Mouse (Mus musculus): ENCODE measurements around the gene Maob. TPM values are rescaled to one million over a fixed set of nuclear protein-coding genes. Genes with fewer than 3 reads are reported as not detected.
A peak's percentile ranks its signal among the peaks of the same experiment; 100 is the strongest.

The Maob gene
- 1 to 10 TPM; 3.5 to 4.2 TPM for total RNA-seq (2021)
- long read RNA-seq, experiment 1, partial matches to known transcripts: 0 of 4 reads
- long read RNA-seq, experiment 1, other reads (novel, unspliced or antisense): 0 of 4 reads
- long read RNA-seq, experiment 2, transcript Maob-201 (15 exons, 2,411 nt): major isoform, 8 of 8 reads
- long read RNA-seq, experiment 2, partial matches to known transcripts: 0 of 8 reads
- long read RNA-seq, experiment 2, other reads (novel, unspliced or antisense): 0 of 8 reads

DNA sequence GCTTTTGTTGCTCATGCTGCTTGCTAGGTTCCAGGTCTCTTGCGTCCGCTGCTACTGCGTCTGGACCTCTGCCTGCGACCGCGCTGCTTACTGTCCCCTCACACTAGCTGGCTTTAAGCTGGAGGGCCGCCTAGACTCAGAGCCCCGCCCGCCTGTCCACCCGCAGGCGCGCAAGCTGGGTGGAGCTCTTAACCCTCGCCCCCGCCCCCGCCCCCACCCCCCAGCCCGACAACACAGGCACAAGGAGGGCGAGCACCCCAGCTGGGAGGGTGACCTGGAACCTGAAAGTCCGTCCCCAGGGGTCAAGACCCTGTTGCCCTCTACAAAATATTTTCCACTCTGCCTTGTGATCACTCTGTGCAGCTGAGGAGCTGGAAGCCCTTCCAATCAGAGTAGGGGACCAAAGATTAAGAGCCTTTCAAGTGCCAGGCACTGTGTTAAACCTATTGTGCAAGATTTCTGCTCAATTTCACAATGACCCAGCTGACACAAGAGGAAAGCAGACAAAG lies at the start of gene Maob:
Gene Maob, minus strand, starts transcription at position 106 of the 509 bp plus-strand sequence.
- peak in 1 of 2 experiments; percentile 9 for DNase-seq (ENCODE audit: low spot score in 2 of 2)

DNA sequence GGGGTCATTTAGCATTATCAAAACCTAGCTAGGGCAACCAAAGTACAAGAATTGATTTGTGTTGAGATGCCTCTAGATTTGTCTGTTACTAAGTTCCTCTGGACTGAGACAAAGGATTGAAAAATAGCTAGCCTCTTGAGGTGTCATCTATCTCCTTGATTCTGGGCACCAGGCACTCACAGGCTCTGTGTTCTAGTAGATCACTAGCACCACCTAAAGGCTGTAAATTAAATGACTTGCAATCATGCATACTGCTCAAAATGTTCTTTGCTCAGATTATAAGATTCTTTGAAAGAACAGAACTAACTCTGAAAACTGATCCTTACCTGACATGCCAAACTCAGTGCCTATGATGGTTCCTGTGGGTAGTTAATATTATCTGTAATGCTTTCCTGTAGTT lies 43.1 kb upstream of the Maob start:
- DNase-seq (ENCODE audit: low spot score in 2 of 2): no peak

DNA sequence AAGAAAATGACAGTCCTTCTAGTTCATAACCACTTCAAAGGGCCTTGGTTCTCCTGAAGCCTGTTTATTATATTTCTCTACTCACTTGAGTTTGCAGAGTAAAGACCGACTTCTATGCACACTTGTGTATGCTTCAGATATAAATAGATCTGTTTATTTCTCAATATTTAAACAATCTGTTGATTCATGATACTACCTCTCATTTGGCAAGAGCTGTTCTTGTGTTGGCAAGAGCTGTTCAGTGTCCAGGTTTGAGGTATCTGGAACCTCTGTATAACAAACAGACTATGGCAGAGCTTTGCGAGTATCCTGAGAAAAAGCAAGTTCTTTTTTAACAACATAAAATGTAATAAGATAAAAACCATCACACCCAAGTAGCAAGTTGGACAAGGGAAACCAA lies 28.9 kb upstream of the Maob start:
- DNase-seq (ENCODE audit: low spot score in 2 of 2): no peak

GRCm38 (mm10) chrX:16841443-16841842 lies 24.3 kb upstream of the Maob start:
- DNase-seq (ENCODE audit: low spot score in 2 of 2): no peak

DNA sequence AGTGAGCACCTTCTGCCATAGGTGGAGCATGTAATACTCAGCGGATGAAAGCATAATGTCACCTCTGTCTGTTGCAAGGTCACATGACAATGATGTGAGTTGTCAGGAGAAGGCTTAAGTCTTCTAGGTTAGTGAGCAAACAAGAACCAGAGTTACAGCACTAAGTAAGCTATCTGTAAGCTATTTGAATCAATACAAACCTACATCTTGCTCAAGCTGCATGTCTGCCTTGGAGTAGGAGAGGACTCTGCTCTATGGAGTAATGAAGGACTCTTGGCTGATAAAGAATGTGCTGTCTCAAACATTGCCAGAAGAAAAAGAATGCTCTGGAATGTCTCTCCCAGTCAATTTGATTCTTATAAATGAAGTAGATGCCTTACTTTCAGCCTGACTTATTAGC lies 20.1 kb upstream of the Maob start:
- no peak for DNase-seq (ENCODE audit: low spot score in 2 of 2)

DNA sequence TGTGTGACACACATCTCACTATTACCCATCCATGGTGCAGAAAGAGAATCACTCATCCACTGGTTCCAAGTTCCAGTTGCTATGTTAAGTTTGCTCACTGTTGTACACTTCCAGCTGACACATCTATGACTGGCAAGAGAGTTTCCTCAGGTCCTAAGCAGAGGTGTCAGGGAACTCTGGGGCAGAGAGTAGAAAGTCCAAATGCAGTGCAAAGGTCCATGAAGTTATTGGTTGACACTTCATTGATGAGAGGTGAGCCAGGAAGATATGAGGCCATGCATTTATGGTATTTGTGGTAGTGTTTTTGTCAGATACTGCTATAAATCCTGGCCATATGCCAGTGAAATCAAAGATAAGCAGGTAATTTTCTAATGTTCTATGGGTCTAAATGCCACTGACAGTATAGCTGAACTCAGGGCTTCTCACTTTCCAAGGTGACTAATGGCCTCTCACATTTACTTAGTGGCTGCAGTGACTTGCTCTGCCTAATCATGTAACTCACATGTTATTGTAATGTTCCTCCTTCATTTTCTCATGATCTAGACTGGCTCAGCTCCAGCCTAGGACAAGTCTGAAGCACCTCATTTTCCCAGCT lies 19.4 kb upstream of the Maob start:
- no peak for DNase-seq (ENCODE audit: low spot score in 2 of 2)

- DNase-seq (ENCODE audit: low spot score in 2 of 2): no peak
Observed at GRCm38 (mm10) chrX:16826028-16826427, 8.9 kb upstream of the Maob start.

- DNase-seq (ENCODE audit: low spot score in 2 of 2): no peak
Observed at GRCm38 (mm10) chrX:16815965-16816364, 1.2 kb downstream of the Maob start.

DNA sequence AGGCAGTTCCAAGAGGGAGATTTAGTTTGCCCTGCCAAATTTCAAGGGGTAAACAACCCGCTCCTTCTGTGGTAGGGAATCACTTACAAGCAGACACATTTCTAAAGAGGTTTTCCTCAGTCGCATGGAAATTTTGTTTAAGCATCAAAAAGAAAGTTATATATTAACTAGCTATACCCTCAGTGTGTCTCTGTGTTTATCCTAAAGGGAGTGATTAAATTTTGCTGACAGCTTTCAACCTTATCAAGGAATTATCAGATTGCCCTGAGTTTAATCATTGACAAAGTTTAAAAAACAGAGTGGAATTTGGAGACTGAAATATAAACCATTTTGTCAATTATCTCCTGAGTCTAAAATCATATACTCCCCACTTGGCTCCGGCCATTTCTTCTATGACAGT lies 5.1 kb downstream of the Maob start:
- DNase-seq (ENCODE audit: low spot score in 2 of 2): no peak

DNA sequence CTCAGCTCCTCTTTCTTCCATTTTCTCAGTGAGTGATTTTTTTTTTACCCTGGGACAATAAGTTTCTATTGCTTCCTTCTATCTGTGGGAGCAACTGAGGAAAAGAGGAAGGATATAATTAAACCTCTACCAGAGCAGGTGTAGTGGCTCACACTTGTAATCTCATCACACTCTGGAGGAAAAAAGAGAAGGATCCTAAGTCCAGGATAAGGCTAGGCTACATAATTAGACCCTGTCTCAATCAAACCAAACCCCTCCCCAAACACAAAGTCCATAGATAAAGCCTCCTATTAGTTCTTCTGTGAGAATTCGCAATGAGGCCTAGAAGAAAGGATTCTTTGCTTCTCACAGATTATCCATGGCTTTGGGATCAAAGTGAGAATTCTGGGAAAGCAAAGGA lies 49.7 kb downstream of the Maob start:
- no peak for DNase-seq (ENCODE audit: low spot score in 2 of 2)

GRCm38 (mm10) chrX:16766156-16766555 lies 51.0 kb downstream of the Maob start:
- DNase-seq (ENCODE audit: low spot score in 2 of 2): no peak

DNA sequence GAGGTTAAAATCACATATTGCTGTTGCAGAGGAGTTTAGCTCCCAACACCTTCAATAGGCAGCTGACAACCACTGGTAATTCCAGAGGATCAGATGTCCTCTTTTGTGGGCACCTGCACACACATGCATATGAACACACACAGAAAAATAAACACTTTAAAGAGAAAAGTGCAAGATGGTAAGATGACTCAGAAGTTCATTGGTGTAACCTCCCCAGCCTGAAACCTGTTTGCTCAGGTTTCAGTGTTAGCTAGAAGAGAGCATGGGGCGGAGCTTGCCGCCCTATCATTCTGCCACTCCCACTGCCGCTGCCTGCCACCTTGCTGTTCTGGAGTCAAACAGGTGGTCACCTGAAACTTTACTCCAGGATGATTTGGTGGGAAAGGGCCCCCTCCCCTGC lies 55.7 kb downstream of the Maob start:
- no peak for DNase-seq (ENCODE audit: low spot score in 2 of 2)

GRCm38 (mm10) chrX:16754761-16755160 lies 62.4 kb downstream of the Maob start:
- DNase-seq (ENCODE audit: low spot score in 2 of 2): no peak

- no peak for DNase-seq (ENCODE audit: low spot score in 2 of 2)
Observed at GRCm38 (mm10) chrX:16748932-16749331, 68.2 kb downstream of the Maob start.

DNA sequence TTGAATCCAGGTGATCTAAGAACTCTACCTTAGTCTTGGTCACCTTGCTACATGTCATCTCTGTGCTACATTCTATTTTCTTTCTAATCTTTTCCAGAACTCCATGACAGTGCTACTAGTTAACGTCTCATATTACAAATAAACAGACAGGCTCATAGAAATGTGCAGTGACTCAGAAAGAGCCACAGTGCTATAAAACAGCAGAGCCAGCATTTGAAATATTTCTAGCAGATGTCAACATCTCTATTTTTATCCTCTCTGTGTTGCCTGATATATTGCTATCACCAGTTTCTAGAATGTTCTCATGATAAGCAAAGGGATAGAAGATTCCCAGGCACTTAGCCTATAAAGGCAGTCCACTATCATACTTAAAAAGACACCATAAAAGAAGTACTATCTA lies 103.1 kb downstream of the Maob start:
- no peak for DNase-seq (ENCODE audit: low spot score in 2 of 2)

DNA sequence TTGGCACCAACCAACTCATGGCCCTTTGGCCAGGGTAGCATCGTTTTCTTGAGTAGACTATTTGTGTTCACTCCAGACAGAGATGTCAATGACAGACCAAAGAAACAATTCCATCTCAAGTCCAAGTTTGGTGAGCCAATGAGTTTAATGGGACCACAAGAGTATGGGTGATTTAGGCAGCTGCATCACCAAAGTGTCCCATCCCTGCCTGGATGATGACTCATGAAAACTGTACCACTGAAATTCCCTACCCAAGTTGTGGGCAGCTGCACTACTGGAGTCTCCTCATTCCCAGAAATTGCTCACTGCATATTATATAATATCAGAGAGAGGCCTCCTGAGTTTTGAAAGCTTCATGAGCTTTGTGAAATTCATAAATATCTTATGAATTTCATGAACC lies 111.1 kb downstream of the Maob start:
- DNase-seq (ENCODE audit: low spot score in 2 of 2): no peak

Other genes starting within 250 kb of the Maob start
- 1 to 10 TPM; 6.9 to 7.2 TPM for gene Maoa, start 197.7 kb downstream of the Maob start, total RNA-seq (2021)
- gene Ndp, start 94.4 kb upstream of the Maob start, total RNA-seq (2021): under 1 TPM; 0.23 to 0.54 TPM

All from gastrocnemius, postnatal 4 days (tissue).